Mouse (Mus musculus) stomach, postnatal 0 days (tissue): Measurements from ENCODE around the gene Eomes.

ENCODE experiments used
- CTCF ChIP-seq: IDR thresholded peaks from 2 replicates; pipeline ENCODE4 v1.5.1; 2016; ENCODE audit warnings: antibody characterized with exemption, low read depth, mild to moderate bottlenecking, moderate library complexity
- EP300 ChIP-seq: optimal IDR thresholded peaks from 2 replicates; pipeline ENCODE3; 2016; ENCODE audit warnings: antibody characterized with exemption

DNA sequence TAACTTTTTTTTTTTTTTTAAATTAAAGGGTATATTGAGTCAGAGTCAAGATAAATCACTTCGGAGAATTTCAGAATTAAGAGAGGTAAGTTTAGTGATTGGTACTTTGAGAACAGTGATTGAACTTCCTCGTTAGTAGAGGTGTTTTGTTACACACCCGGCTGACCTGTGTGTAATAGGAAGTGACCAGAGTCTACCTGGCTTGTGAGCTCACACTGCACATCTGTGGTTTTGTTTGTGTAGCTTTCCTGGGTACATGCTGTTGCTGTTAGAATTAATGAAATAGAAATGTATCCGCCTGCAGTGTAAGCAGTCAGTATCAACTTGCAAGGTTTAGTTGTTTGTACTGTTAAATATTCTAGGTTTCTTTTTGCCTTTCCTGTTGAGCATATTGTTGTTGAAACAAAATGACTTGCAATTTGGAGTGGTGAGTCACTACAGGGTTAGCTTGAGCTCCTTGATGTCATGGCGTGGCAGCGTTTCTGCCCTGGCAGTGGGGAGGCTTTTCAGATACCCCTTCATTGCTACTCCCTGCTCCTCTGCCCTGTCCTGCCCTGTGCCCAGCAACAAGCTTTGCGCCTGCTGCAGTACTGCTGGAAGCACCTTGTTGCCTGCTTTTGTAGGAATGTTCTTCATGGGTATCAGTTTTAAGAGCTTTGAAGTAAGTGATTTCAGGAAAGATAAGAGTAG, 54.6 kb downstream of the Eomes start:
- TF ChIP-seq EP300 (no peak), CTCF (no peak)
